Mouse (Mus musculus) kidney, adult 2 months (tissue): ENCODE measurements around the gene Sfrp4. TPM values are rescaled to one million over a fixed set of nuclear protein-coding genes. Genes with fewer than 3 reads are reported as not detected.

Source experiments
- DNase-seq: peaks from one replicate; pipeline ENCODE4 v3.0.0; 2021
- H3K27ac ChIP-seq: fragments of 200-500 bp; 2 replicates; pipeline ENCODE4 v1.5.1; 2012; ENCODE audit warnings: low read depth, low read length, control low read depth, inconsistent platforms; ENCODE audit not compliant: insufficient read depth
- H3K27me3 ChIP-seq: fragments of 200-500 bp; replicated peaks from 2 replicates; pipeline ENCODE4 v1.6.1; 2012; ENCODE audit warnings: mild to moderate bottlenecking, moderate library complexity, low read length, inconsistent platforms; ENCODE audit not compliant: control insufficient read depth, insufficient read depth
- H3K36me3 ChIP-seq: fragments of 200-500 bp; 2 replicates; pipeline ENCODE4 v1.6.1; 2012; ENCODE audit warnings: mild to moderate bottlenecking, moderate library complexity, low read length, inconsistent platforms; ENCODE audit not compliant: control insufficient read depth, insufficient read depth
- H3K4me1 ChIP-seq: fragments of 200-500 bp; 2 replicates; pipeline ENCODE4 v1.6.1; 2011; ENCODE audit warnings: low read length; ENCODE audit not compliant: control insufficient read depth, insufficient read depth
- H3K4me3 ChIP-seq: fragments of 200-500 bp; 2 replicates; pipeline ENCODE4 v1.5.1; 2011; ENCODE audit warnings: mild to moderate bottlenecking, low read depth, low read length, control low read depth; ENCODE audit not compliant: insufficient read depth
- CTCF ChIP-seq: fragments of 200-500 bp; conservative IDR thresholded peaks from 2 replicates; pipeline ENCODE4 v1.5.1; 2011; ENCODE audit warnings: low read depth, mild to moderate bottlenecking, control low read depth, low read length, moderate library complexity, mixed read lengths; ENCODE audit not compliant: insufficient read depth, insufficient read length
- POLR2A ChIP-seq: fragments of 200-500 bp; IDR thresholded peaks from one replicate; pipeline ENCODE4 v1.6.1; 2011; ENCODE audit warnings: low read depth, low read length, control low read depth
- WGBS: fragments of 180-500 bp; shearing (Covaris S2); methylation state at CpG from one replicate; pipeline ENCODE4 v1.1.7; 2018; 5-methylcytosine and 5-hydroxymethylcytosine counted together
- polyA plus RNA-seq: library from polyadenylated mRNA; depleted of rRNA; stranded (reverse); fragments of >200 nt; gene quantifications from 2 replicates; pipeline ENCODE4 v1.2.3, GENCODE M21; 2012

Gene Sfrp4
- polyA plus RNA-seq, 1 experiment: 2.5 TPM

- peak; percentile 19 for DNase-seq
- no peaks in the 10 kb centered on the region for H3K27me3 ChIP-seq
- peak overlapping the region; percentile 55 for H3K4me3 ChIP-seq
- H3K36me3 ChIP-seq: no peaks in the 10 kb centered on the region
- TF ChIP-seq POLR2A (no peak), CTCF (no peak)
- no peaks in the 10 kb centered on the region for H3K4me1 ChIP-seq
- WGBS: 10% methylated on average over 5 of the region's 5 CpGs
- no peak overlapping the region for H3K27ac ChIP-seq
These were observed 4.1 kb upstream of the Sfrp4 start for GRCm38 (mm10) chr13:19618841-19619215.

- TF ChIP-seq POLR2A (no peak), CTCF (peak; percentile 51; the same call in 1 of the 2 replicates)
- Histone ChIP-seq H3K4me3 (peak within 1 kb of the TSS; percentile 55), H3K27me3 (no peaks in the 10 kb centered on the region), H3K27ac (no peak within 1 kb of the TSS), H3K36me3 (no peaks in the 10 kb centered on the region), H3K4me1 (no peaks in the 10 kb centered on the region)
- under 1% methylated on average over 46 of the region's 46 CpGs for WGBS
- DNase-seq: peak; percentile 54
These were observed 3.5 kb upstream of the Sfrp4 start, which contains the start of gene Epdr1 for GRCm38 (mm10) chr13:19619216-19619927. TSS of gene Epdr1 (minus strand) at chr13:19619927.

- Histone ChIP-seq H3K4me3 (peak overlapping the region; percentile 20), H3K27ac (no peak overlapping the region), H3K36me3 (no peaks in the 10 kb centered on the region), H3K4me1 (no peaks in the 10 kb centered on the region), H3K27me3 (no peaks in the 10 kb centered on the region)
- DNase-seq: no peak
- WGBS: 28% methylated on average over 30 of the region's 30 CpGs
- no peak for TF ChIP-seq POLR2A
- TF ChIP-seq CTCF: no peak
These were observed 463 bp downstream of the Sfrp4 start for GRCm38 (mm10) chr13:19623228-19623905.

- Histone ChIP-seq H3K4me1 (no peaks in the 10 kb centered on the region), H3K36me3 (no peaks in the 10 kb centered on the region), H3K27ac (no peak overlapping the region), H3K4me3 (no peak overlapping the region), H3K27me3 (no peaks in the 10 kb centered on the region)
- WGBS: 80% methylated on average over 11 of the region's 11 CpGs
- TF ChIP-seq CTCF: no peak
- TF ChIP-seq POLR2A: no peak
- no peak for DNase-seq
These were observed 1.9 kb downstream of the Sfrp4 start for GRCm38 (mm10) chr13:19624632-19625320.

GRCm38 (mm10) chr13:19626473-19626872 is 3.6 kb downstream of the Sfrp4 start:
- TF ChIP-seq POLR2A (no peak), CTCF (no peak)
- H3K36me3 ChIP-seq: no peaks in the 10 kb centered on the region
- no peaks in the 10 kb centered on the region for H3K4me1 ChIP-seq
- H3K27ac ChIP-seq: no peak overlapping the region
- H3K27me3 ChIP-seq: no peaks in the 10 kb centered on the region
- DNase-seq: no peak
- WGBS: 47% methylated on average over 1 of the region's 1 CpGs
- H3K4me3 ChIP-seq: no peak overlapping the region

GRCm38 (mm10) chr13:19630768-19631709 is 8.1 kb downstream of the Sfrp4 start:
- Histone ChIP-seq H3K4me1 (no peaks in the 10 kb centered on the region), H3K36me3 (no peaks in the 10 kb centered on the region), H3K27me3 (no peaks in the 10 kb centered on the region), H3K27ac (no peak overlapping the region), H3K4me3 (no peak overlapping the region)
- TF ChIP-seq POLR2A (no peak), CTCF (no peak)
- no peak for DNase-seq
- WGBS: 89% methylated on average over 5 of the region's 5 CpGs
